Mouse (Mus musculus): Measurements from ENCODE around the gene Ptpn13.

DNA sequence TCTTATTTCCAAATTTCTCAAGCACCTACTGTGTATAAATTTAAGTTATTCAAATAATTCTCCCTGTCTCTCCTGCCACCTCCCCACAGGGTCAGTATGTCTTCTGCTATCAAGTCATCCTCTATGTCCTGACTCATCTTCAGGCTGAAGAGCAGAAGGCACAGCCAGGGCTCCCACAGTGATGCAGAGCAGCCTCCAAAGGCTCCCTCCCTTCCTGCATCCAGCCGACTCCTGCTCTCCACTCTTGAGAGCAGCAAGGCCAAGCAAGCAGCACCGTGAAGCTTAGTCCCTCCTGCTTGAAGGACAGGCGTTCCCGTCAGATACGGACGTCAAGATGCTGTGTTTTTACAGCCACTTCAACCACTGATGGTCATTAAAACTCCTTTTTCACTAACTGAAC lies 172.6 kb downstream of the Ptpn13 start:
- TF ChIP-seq SMC3 (IDR thresholded peaks at IDR 0.05; ENCODE audit: low read depth, low read length) (no peak), USF2 (IDR thresholded peaks at IDR 0.05; ENCODE audit: borderline replicate concordance in 1 of 2, insufficient read depth in 1 of 2, low read depth in 1 of 2, low read length in 2 of 2) (no peak), CTCF (IDR thresholded peaks at IDR 0.05 in 2 of 3, conservative IDR thresholded peaks at IDR 0.05 in 1 of 3; ENCODE audit: control insufficient read depth in 1 of 3, insufficient read depth in 1 of 3, low read depth in 2 of 3, low read length in 3 of 3, poor library complexity in 1 of 3, severe bottlenecking in 1 of 3) (no peak)

Measured in MEL (cell line).